Mouse (Mus musculus) cerebellum, adult 18-20 months (tissue): ENCODE data around the gene Eif4g3.

ENCODE experiments used
- DNase-seq, 2 experiments: peaks; one replicate each; pipeline ENCODE4 v3.0.0; 2021

Eif4g3 gene

DNA sequence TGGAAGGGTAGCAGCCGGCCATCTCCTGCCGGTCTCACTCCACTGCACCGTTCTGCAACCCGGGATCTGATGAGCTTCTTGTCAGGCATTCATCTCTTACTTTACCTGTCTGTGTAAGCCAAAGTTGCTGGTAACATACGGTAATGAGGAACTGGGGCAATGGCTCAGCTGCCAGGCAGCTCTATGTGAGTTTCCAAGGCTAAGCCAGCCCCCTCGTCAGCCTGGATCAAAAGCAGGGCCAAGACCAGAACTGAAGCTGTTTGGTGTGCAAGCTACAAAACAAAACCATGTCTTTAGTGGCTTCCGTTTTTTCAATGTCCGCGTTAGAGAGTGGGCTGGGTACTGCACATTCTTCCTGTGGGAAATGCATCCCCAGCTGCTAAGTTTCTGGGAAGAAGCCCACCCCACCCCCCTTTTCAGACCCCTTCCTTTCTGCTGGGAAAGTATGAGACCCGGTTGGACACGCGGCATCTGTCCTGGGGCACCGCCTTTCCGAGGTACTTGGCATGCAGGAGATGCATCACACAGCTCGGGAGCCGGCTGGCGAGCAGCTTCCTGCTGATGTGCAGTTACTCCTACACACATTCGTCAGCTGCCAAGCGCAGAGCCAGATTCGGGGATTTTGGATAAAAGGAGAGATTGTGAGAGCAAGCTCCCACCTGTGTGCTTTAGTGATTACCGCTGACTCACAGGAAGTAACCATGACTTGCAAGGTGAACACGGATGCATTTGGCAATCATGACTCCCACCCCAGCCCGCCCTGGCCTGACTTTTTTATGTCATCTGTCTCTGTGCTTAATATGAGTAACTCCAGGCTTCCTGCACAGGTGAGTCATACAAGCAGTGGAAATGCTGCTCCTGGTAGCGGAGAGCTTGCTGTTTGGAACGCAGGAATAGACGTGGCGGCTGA, 254.2 kb downstream of the Eif4g3 start:
- no peak for DNase-seq

DNA sequence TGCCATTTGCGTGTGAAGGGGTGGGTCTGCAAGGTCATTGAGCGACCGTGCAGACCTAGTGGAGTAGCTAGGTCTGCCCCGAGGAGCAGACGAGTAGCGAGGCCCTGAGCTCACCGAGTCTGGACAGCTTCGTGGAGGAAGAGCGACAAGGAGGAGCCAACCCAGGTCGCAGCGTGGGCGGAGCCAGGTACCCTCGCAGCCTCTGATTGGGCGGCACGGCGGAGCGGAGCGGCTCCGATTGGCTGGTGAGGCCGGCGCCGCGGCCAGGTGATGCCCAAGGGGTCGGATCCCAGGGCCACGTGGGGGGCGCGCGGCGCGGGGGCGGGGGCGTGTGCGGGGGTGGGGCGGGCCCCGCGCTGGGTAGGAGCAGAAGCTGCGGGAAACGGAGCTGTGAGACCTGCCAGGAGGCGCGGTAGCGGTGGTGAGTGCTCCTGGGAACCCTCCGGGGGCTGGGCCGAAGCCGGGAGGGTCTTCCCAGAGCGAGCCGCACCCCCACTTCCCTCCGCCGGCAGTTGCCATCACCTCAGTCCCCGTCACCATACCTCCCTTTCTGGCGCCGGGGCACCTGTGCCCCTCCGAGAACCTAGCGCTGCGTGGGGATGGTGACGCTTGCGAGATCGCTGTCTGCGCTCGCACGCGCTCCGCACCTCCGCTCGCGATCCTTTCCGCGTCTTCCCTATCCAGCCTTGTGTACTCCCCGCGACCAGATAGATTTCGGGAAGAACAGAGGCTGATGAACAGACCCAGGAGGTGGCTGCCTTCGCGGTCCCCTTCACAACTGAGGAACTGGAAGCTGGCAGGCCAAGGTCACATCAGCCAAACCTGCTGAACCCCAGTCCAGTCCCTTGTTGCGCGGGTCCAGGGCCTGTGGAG, 257.5 kb downstream of the Eif4g3 start, which contains the start of the genes Sh2d5 and Kif17:
Gene Sh2d5, plus strand, starts transcription at position 316 of the 873 bp plus-strand sequence.
Gene Kif17, plus strand, starts transcription at position 348 of the 873 bp plus-strand sequence.
- peak; percentile 97 for DNase-seq

DNA sequence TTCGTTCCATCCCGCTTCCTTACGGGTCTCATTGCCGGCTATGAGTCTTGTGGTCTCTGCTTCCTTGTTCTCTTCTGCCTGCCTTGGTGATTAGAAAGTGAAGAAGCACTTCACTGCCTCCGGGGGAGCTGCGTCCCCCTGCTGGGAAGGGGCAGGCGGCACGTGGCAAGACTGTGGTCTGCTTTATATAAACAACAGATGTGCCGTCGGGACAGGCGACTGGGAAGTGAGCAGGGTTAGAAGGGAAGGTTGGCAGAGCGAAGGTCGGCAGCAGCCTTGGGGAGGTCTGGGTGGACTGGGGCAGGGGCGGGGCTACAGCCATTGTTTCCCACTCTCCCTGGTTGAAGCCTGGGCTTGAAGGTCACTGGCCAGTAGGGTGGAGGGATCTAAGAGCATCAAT, 259.0 kb downstream of the Eif4g3 start:
- peak; percentile 21 to 33 for DNase-seq

DNA sequence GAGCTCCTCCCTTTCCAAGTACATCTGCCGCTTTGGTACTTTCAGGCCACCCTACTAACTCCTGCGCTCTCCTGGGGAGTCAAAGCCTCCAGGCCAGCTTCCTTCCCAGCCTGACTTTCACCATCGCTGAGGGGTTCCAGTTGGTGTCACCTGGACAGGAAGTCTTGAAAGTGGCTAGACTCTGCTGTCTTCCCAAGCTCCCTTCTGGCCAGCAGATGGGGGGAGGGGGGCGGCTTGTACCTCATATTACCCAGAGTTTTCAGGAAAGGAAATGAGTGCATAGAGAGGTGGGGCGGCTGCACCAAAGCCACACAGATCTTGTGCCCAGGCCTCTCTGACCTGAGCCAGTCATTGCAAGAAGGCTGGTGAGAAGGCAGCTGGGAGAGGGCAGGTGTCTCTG, 259.4 kb downstream of the Eif4g3 start:
- DNase-seq: no peak

DNA sequence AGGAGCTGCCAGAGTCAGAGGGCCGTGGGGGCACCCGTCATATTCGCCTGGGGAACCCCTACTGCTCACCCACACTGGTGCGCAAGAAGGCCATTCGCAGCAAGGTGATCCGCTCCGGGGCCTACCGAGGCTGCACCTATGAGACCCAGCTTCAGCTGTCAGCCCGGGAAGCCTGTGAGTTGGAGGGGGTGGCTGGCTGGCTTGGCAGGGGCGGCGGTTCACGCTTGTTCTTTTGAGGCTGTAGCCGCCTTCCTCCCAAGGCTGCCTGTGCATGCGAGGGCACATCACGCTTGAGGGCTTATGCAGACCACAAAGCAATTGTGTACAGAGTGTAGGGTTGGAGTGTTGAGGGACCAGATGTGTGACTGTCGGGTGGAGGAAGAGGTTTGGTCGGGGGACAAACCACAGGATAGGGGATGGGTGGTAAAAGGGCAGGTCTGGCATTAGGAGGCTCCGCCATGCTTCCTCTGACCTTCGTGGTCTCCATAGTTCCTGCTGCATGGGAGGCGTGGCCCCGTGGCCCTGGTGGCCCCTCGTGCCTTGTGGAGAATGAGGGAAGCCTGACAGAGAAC, 264.4 kb downstream of the Eif4g3 start:
- DNase-seq: no peak
